Mouse (Mus musculus) urinary bladder, postnatal 36 days (tissue): ENCODE results near the gene Zdhhc12.

Experiments
- DNase-seq, 2 experiments: peaks; one replicate each; pipeline ENCODE4 v3.0.0; 2022; ENCODE audit warnings: low spot score in 2 of 2, mixed read lengths in 1 of 2

Zdhhc12 gene

GRCm38 (mm10) chr2:30100214-30100613 lies 6.8 kb upstream of the Zdhhc12 start:
- DNase-seq: no peak

DNA sequence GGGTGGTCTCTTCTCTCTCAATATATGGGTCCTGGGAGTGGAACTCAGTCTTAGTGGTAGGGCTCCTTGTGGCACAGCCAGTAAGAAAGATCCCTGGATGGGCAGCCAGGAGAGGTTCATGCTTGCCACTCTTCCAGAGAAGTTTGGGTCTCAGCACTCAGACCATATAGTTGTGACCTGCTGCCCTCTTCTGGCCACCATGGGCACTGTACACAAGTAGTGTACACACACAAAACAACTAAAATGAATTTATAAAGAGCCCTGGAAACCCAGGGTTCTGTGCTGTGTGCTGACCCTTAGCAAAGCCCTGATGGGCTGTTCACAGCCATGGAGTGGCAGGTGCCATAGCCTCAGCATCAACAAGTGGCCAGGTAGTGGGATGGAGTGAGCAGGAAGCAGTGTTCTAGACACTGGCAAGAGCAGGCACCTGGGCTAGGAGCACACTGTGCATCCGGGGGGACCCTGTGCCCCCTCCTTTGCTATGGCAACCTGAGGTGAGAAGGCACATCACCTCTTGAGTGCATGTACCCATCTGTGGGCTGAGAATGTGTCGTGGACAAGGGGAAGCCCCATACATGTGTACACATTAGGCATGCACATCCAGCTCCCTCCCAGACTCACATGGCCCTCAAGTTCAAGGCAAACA lies 2.6 kb upstream of the Zdhhc12 start:
- peak; percentile 46 to 51 for DNase-seq

DNA sequence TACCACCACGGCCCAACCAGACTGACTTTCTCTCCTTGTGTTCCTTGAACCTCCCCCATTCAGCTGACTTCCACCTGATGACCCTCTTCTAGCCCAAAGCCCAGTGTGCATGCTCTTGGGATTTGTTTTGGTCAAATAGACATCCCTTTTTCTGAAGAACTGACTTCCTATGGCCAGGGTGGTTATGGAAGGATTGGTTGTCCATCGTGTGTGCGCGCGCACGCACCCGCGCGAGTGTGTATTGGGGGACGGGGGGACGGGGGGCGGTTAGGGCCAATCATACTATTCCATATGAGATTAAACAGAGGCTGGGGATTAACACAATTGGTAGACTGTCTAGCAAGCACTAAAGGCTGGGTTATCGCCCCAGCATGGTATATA lies 750 bp upstream of the Zdhhc12 start:
- no peak for DNase-seq

DNA sequence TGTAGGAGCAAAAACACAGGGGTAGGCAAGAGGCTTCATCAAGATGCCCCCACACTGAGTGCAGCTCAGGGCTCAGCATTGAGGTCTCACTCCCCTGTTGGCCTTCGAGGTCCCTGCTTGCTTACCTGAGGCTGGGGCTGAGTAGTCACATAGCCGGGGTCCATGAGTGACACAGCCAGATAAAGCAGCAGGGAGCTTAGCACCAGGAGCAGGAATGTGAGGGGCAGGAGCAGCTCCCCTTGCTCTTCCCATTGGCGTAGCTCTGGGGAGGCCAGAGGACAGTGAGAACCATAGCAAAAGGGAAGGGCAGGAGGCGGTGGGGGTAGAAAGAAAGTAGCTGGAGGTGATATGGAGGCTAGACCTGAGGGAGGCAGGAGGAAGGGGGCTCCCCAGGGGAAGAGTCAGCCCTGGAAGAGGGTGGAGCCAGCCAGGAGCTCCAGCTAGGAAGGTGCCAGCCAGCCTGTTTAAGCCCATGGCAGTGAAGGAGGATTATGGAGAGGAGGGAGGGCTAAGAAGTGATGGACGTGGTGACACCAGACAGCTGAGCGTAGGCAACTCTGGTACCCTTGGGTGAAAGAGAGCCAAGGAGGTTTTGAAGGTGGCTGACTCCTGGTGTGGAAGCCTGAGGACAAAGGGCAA lies 1.0 kb downstream of the Zdhhc12 start:
- DNase-seq: no peak

DNA sequence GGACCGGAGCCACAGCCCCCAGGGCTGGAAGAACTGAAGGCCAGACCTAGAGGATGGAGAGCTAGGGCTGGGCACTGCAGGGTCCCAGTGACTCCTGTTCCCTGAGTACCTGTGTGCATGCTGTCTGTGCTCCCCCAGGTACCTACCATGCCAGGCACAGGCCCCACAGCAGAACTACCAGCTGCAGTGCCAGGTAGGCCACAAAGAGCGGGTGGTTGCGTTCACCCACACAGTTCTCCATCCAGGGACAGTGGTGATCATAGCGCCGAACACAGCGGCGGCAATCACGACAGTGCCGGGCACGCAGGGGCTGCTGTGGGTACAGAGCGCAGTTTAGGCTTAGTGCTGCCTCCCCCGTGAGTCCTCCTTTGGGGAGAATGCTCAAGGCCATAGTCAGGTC lies 1.9 kb downstream of the Zdhhc12 start:
- no peak for DNase-seq

DNA sequence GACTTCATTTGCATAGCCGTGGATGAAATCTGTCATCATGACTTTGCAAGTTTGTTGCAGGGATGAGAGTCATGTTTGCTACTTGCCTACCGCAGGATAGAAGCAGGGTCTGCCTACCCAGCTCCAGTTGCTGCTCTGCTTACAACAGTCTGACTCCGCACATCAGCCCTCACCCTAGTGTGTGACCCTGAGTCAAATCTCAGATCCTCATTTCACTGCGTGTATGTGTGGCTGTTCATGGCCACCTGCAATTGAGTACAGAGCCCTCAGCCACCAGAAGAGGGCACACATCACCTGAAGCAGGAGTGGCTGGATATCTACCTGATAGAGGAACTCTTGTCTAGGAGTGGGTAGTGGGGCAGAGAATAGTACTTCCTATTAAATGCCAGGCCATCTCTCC lies 6.1 kb downstream of the Zdhhc12 start:
- DNase-seq: no peak

- no peak for DNase-seq
Measured at GRCm38 (mm10) chr2:30084632-30085031, 8.8 kb downstream of the Zdhhc12 start.

DNA sequence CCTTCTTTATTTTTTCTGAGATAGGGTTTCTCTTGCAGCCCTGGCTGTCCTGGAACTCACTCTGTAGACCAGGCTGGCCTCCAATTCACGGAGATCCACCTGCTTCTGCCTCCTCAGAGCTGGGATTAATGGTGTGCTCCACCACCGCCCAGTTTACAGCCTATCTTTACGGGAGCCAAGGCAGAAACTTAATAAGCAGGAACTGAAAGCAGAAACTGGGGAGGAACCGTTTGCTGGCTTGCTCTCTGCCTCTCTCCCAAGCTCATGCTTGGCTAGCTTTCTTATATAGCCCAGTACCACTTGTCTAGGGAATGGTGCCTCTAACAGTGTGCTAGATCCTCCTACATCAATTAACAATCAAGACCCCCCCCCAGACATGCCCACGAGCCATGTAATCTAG lies 9.3 kb downstream of the Zdhhc12 start:
- DNase-seq: no peak

GRCm38 (mm10) chr2:30080181-30080800 lies 13.2 kb downstream of the Zdhhc12 start:
- DNase-seq: no peak

- DNase-seq: no peak
Measured at GRCm38 (mm10) chr2:30078760-30079159, 14.7 kb downstream of the Zdhhc12 start.

GRCm38 (mm10) chr2:30078349-30078712 lies 15.1 kb downstream of the Zdhhc12 start:
- DNase-seq: no peak

- DNase-seq: peak; percentile 83 to 88
Measured at GRCm38 (mm10) chr2:30077502-30078348, 15.7 kb downstream of the Zdhhc12 start, which contains the start of gene Pkn3. Pkn3 (plus strand) TSS chr2:30077684.

GRCm38 (mm10) chr2:30076959-30077358 lies 16.5 kb downstream of the Zdhhc12 start:
- DNase-seq: no peak

DNA sequence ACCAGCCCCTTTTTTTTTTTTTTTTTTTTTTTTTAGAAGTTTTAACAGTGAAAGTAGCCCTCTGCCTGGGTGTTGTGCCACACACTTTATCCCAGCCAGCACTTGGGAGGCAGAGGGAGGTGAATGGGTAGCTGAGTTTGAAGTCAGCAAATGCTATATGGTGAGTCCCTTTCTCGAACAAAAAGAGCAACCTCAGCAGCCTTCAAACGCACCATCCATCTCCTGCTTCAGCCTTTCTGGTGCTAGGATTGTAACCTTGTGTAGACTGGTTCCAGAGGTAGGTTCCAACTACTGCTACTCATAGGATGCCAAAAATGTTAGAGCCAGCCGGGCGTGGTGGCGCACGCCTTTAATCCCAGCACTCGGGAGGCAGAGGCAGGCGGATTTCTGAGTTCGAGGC lies 17.0 kb downstream of the Zdhhc12 start:
- DNase-seq: no peak

GRCm38 (mm10) chr2:30075625-30076024 lies 17.8 kb downstream of the Zdhhc12 start:
- DNase-seq: no peak

DNA sequence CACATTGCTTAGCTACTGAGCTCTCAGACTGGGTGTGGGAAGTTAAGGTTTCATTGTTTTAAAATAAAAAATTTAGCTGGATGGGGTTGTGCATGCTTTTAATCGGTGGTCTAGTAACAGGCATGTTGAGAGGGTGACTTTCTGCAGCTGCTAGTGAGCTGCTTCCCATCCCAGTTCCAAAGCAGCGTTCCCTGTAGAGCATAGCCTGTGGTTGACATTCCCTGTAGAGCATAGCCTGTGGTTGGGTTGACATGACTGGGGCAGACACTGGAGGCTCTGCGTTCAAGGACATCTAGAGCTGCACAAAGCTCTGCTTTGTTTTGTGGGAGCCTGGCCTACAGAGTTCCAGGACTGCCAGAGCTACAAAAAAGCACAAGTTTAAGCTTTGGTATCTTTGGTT lies 20.2 kb downstream of the Zdhhc12 start:
- DNase-seq: no peak

DNA sequence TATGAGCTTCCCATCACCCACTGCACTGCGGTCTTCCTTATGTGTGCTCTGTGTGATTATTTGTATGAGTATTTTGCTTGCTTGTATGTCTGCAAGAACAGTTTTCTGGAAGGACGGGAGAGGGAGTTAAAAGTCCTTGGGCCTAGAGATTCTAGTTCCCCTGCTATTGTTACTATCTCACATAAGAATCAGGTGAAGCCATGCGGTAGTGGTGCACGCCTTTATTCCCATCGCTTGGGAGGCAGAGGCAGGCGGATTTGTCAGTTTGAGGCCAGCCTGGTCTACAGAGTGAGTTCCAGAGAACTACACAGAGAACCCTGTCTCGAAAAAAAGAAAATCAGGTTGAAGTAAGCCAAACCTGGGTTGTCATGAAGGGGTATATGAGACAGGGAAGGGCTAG lies 20.6 kb downstream of the Zdhhc12 start:
- no peak for DNase-seq

GRCm38 (mm10) chr2:30067962-30068361 lies 25.5 kb downstream of the Zdhhc12 start:
- no peak for DNase-seq

DNA sequence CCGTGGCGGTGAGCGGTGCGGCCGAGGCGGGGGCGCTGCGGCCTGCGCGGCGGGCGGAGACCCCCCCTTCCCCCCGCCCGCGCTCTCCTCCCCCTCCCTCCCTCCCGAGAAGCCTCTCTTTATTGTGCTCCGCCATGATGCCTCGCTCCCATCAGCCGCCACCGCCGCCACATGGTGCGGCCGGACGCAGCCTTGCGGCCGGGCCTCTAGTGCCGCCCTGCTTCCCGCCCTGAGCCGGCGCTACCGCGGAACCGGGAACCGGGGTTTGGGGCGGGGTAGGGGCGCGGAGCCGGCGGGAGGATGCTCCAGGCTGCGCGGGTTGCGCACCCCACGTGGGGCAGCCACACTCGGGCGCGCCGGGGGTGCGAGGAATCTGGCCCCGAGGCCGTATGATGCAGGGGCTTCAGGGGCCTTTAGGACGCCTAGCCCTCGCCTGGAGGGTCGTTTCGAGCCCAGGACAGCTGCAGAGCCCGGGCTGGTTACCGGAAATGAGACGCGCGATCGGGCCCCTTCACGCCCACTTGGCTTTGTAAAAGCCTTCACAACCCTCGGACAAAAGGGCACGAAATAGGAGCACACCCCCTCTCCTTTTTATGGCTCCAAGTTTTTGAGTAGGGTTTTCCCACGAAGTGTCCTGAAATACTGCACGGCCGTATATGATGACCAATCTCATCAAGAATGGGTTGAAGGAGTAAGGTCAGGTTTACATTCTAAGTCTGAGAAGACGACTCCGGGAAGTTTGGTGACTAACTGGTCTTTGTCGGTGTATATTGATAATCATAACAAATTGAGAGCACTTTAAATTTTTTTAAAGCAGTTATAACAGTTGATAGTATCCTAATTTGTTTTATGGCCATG lies 26.2 kb downstream of the Zdhhc12 start:
- peak in 1 of 2 experiments; percentile 15 for DNase-seq

DNA sequence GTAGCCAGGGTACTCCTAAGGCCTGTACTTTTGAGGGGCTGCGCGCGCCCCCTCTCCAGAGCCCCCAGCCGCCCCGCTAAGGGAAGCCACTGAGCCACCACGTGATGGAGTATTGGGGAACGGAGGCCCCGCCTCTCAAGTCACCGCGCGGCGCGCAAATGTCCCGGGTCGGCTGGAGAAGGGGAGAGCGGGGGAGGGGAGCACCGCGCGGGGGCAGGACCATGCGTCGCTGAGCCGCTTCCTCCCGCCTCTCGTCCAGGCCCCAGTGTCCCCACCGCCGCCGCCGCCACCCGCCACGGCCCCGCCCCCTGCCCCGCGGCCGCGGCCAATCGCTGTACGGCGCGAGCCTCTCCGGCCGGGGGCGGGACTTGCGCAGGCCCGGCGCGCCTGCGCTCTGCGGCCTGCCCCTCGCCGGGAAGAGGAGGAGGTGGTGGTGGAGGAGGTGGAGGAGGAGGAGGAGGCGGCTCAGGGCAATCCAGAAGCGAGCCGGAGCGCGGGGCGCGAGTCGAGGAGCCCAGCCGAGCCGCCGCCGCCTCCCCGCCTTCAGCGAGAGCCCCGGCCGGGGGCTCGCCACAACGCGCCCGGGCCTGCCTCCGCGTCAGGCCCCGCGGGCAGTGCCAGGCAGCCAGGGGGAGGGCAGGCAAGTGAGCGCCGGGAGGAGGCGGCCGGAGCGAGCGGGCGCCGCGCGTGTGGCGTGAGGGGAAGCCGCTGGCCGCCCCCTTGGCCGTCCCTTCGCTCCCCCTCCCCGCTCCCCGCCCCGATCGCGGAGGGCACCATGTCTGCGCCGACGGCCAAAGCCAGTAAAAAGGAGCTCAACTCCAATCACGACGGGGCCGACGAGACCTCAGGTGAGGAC lies 27.2 kb downstream of the Zdhhc12 start:
- DNase-seq: peak; percentile 91 to 95
